Comparison of ENCODE assay signal across 11 mouse cellular contexts in genomic region chr17:31207771-31208334, GRCm38 (mm10). TPM values are rescaled to one million over a fixed set of nuclear protein-coding genes. Genes with fewer than 3 reads are reported as not detected.
DNase-seq lines count a peak whose midpoint lies in the region; ATAC-seq and TF ChIP-seq lines count a peak whose summit lies in the region.
"Had no signal": no experiment of that assay in that cellular context is flagged by ENCODE, and none has a peak within 500 bp of the region (broad histone marks: within the 10 kb centered on the region; RNA-seq: fewer than 3 reads in every experiment).

Gene Ubash3a (plus strand): TSS chr17:31207873.

- WGBS in heart, adult 2 months = 27% methylated on average over 12 of the region's 12 CpGs
- WGBS in liver, embryonic 11.5 days = 23% methylated on average over 12 of the region's 12 CpGs
- 48% methylated on average over 12 of the region's 12 CpGs for WGBS in small intestine, adult 2 months

- no peak within 1 kb of the TSS for H3K27ac ChIP-seq in heart, adult 2 months
- H3K27ac ChIP-seq in MEL (ENCODE audit: control insufficient read depth, low read depth, low read length) = peak within 1 kb of the TSS; percentile 86
- peak within 1 kb of the TSS; percentile 85 for H3K27ac ChIP-seq in liver, embryonic 11.5 days (ENCODE audit: low read depth, low read length)
- 0 out of 2 replicates have a peak within 1 kb of the TSS, but pooled peaks have one; percentile 16 for H3K27ac ChIP-seq in small intestine, adult 2 months (ENCODE audit: insufficient read depth, low read depth, low read length)
- H3K27ac ChIP-seq: embryonic facial prominence, embryonic 12.5 days had no signal

- intact Hi-C loops in heart, adult 2 months (cut with DNase I) = no loop called here

- H3K79me2 ChIP-seq in heart, adult 2 months (replicated peaks; ENCODE audit: control insufficient read depth, insufficient read depth, low read length) = no peaks in the 10 kb centered on the region
- H3K79me2 ChIP-seq in MEL (ENCODE audit: control insufficient read depth, insufficient read depth, low read length, poor library complexity) = peaks cover 9% of the 10 kb centered on the region

- no peak for TF ChIP-seq CTCF in heart, adult 2 months (IDR thresholded peaks at IDR 0.05)
- no peak for TF ChIP-seq CTCF in MEL (IDR thresholded peaks at IDR 0.05 in 2 of 3, conservative IDR thresholded peaks at IDR 0.05 in 1 of 3; ENCODE audit: control insufficient read depth in 1 of 3, insufficient read depth in 1 of 3, low read depth in 2 of 3, low read length in 3 of 3, poor library complexity in 1 of 3, severe bottlenecking in 1 of 3)
- no peak for TF ChIP-seq CTCF in small intestine, adult 2 months (IDR thresholded peaks at IDR 0.05; ENCODE audit: extremely low read depth, insufficient read length, insufficient replicate concordance, low read depth, low read length)

- TF ChIP-seq POLR2A in heart, adult 2 months (IDR thresholded peaks at IDR 0.05; ENCODE audit: insufficient read depth, low read depth, low read length) = no peak
- TF ChIP-seq POLR2A in MEL (IDR thresholded peaks at IDR 0.05; ENCODE audit: control insufficient read depth in 1 of 2, insufficient read depth in 1 of 2, low read depth in 1 of 2, low read length in 2 of 2, poor library complexity in 1 of 2) = peak in 1 of 2 experiments; percentile 73; a peak in 3 of 4 replicates
- no peak for TF ChIP-seq POLR2A in small intestine, adult 2 months (IDR thresholded peaks at IDR 0.05; ENCODE audit: low read depth, low read length)

- no peaks in the 10 kb centered on the region for H3K36me3 ChIP-seq in heart, adult 2 months (ENCODE audit: control insufficient read depth, insufficient read depth, low read length)
- H3K36me3 ChIP-seq in MEL (ENCODE audit: control insufficient read depth in 1 of 2, insufficient read depth in 2 of 2, low read length in 2 of 2) = peaks cover 0 to 14% of the 10 kb centered on the region in 2 experiments; a peak in 2 of 4 replicates
- 0 out of 2 replicates have a peak, but pooled peaks cover 4% of the 10 kb centered on the region for H3K36me3 ChIP-seq in liver, embryonic 11.5 days (ENCODE audit: control insufficient read depth, insufficient read depth, low read length)
- no peaks in the 10 kb centered on the region for H3K36me3 ChIP-seq in small intestine, adult 2 months (ENCODE audit: control insufficient read depth, insufficient read depth, low read length)
- H3K36me3 ChIP-seq: embryonic facial prominence, embryonic 12.5 days had no signal

- ATAC-seq in liver, embryonic 11.5 days (replicated peaks; ENCODE audit: low FRiP score) = peak; percentile 75

- H3K4me3 ChIP-seq in heart, adult 2 months = no peak within 1 kb of the TSS
- H3K4me3 ChIP-seq in MEL (ENCODE audit: control insufficient read depth in 1 of 2, insufficient read depth in 1 of 2, low read depth in 2 of 2, low read length in 2 of 2) = peak within 1 kb of the TSS; percentile 53 to 59
- peak within 1 kb of the TSS; percentile 49 for H3K4me3 ChIP-seq in liver, embryonic 11.5 days (ENCODE audit: low read depth, low read length)
- peak within 1 kb of the TSS; percentile 56 for H3K4me3 ChIP-seq in small intestine, adult 2 months (ENCODE audit: low read depth, low read length)
- H3K4me3 ChIP-seq: embryonic facial prominence, embryonic 12.5 days had no signal

- H3K9me3 ChIP-seq in MEL (replicated peaks; ENCODE audit: insufficient read depth, low read length) = no peaks in the 10 kb centered on the region
- H3K9me3 ChIP-seq in liver, embryonic 11.5 days (ENCODE audit: control insufficient read depth, low read length) = no peaks in the 10 kb centered on the region
- H3K9me3 ChIP-seq: embryonic facial prominence, embryonic 12.5 days had no signal

- H3K27me3 ChIP-seq in heart, adult 2 months (ENCODE audit: control insufficient read depth, insufficient read depth, low read length) = 0 out of 2 replicates have a peak, but pooled peaks cover 3% of the 10 kb centered on the region
- H3K27me3 ChIP-seq in MEL (ENCODE audit: control insufficient read depth in 1 of 2, insufficient read depth in 2 of 2, low read length in 2 of 2) = no peaks in the 10 kb centered on the region
- no peaks in the 10 kb centered on the region for H3K27me3 ChIP-seq in liver, embryonic 11.5 days (replicated peaks; ENCODE audit: control insufficient read depth, insufficient read depth, low read length)
- H3K27me3 ChIP-seq in small intestine, adult 2 months (ENCODE audit: control insufficient read depth, insufficient read depth, low read length) = no peaks in the 10 kb centered on the region
- H3K27me3 ChIP-seq: embryonic facial prominence, embryonic 12.5 days had no signal

- H3K9ac ChIP-seq in heart, adult 2 months (ENCODE audit: low read depth, low read length) = 0 out of 2 replicates have a peak within 1 kb of the TSS, but pooled peaks have one; percentile 12
- H3K9ac ChIP-seq in MEL (ENCODE audit: control insufficient read depth, low read depth, low read length, poor library complexity, severe bottlenecking) = peak within 1 kb of the TSS; percentile 83
- peak within 1 kb of the TSS; percentile 58 for H3K9ac ChIP-seq in liver, embryonic 11.5 days (ENCODE audit: low read depth, low read length)
- H3K9ac ChIP-seq: embryonic facial prominence, embryonic 12.5 days had no signal

- no peaks in the 10 kb centered on the region for H3K4me1 ChIP-seq in heart, adult 2 months (ENCODE audit: control insufficient read depth, insufficient read depth, low read length)
- H3K4me1 ChIP-seq in MEL (ENCODE audit: control insufficient read depth in 1 of 2, insufficient read depth in 2 of 2, low read length in 2 of 2) = peaks cover 10 to 32% of the 10 kb centered on the region in 2 experiments
- H3K4me1 ChIP-seq in liver, embryonic 11.5 days (replicated peaks; ENCODE audit: control insufficient read depth, insufficient read depth, low read length) = peaks cover 16% of the 10 kb centered on the region
- H3K4me1 ChIP-seq in small intestine, adult 2 months (ENCODE audit: control insufficient read depth, insufficient read depth, insufficient read length, low read length) = no peaks in the 10 kb centered on the region
- H3K4me1 ChIP-seq: embryonic facial prominence, embryonic 12.5 days had no signal

- TF ChIP-seq RAD21 in MEL (IDR thresholded peaks at IDR 0.05; ENCODE audit: low read depth, low read length) = no peak

- TF ChIP-seq EP300 in heart, adult 2 months (IDR thresholded peaks at IDR 0.05; ENCODE audit: insufficient read depth, low read depth, low read length) = no peak
- peak in 1 of 2 experiments; percentile 43; a peak in 2 of 4 replicates for TF ChIP-seq EP300 in MEL (IDR thresholded peaks at IDR 0.05; ENCODE audit: low read depth in 1 of 2, low read length in 2 of 2)

- DNase-seq in heart, adult 2 months = no peak
- no peak for DNase-seq in heart, adult 18-20 months
- DNase-seq in MEL (ENCODE audit: low read depth, low spot score) = peak; percentile 78
- DNase-seq in liver, embryonic 11.5 days (ENCODE audit: low spot score) = peak; percentile 62
- DNase-seq in urinary bladder, postnatal 36 days (ENCODE audit: low spot score in 2 of 2) = no peak
- DNase-seq in kidney, adult 18-20 months = no peak
- DNase-seq in cerebellum, postnatal 4 days (ENCODE audit: low spot score in 2 of 2) = no peak

- peak within 1 kb of the TSS; percentile 67 for H3K4me2 ChIP-seq in liver, embryonic 11.5 days
- H3K4me2 ChIP-seq: embryonic facial prominence, embryonic 12.5 days had no signal

TF ChIP-seq in MEL, 35 proteins besides CTCF, POLR2A, EP300 and RAD21:
- TF ChIP-seq BHLHE40 (IDR thresholded peaks at IDR 0.05; ENCODE audit: borderline replicate concordance, low read depth, low read length) = peak; percentile 18; the same call in 1 of the 2 replicates
- TF ChIP-seq GATA1 (IDR thresholded peaks at IDR 0.05; ENCODE audit: low read depth, low read length) = peak; percentile 36; the same call in 1 of the 2 replicates
- no peak for TF ChIP-seq GABPA (IDR thresholded peaks at IDR 0.05; ENCODE audit: low read depth, low read length)
- no peak for TF ChIP-seq POLR2AphosphoS5 (IDR thresholded peaks at IDR 0.05; ENCODE audit: borderline replicate concordance, low read depth, low read length)
- TF ChIP-seq SIN3A (IDR thresholded peaks at IDR 0.05; ENCODE audit: low read length) = no peak; the same call in 1 of the 2 replicates
- TF ChIP-seq MXI1 (IDR thresholded peaks at IDR 0.05; ENCODE audit: low read depth, low read length) = peak; percentile 68
- peak; percentile 48 for TF ChIP-seq NELFE (IDR thresholded peaks at IDR 0.05; ENCODE audit: low read depth, low read length)
- TF ChIP-seq ZMIZ1 (IDR thresholded peaks at IDR 0.05; ENCODE audit: low read depth, low read length) = 0 out of 2 replicates have a peak, but pooled peaks have one; percentile 47
- TF ChIP-seq NRF1 (IDR thresholded peaks at IDR 0.05; ENCODE audit: insufficient read depth, low read depth, low read length, poor library complexity, severe bottlenecking) = peak; percentile 50; the same call in 1 of the 2 replicates
- no peak for TF ChIP-seq ZKSCAN1 (IDR thresholded peaks at IDR 0.05; ENCODE audit: low read depth, low read length)
- peak; percentile 27; the same call in 1 of the 2 replicates for TF ChIP-seq USF1 (IDR thresholded peaks at IDR 0.05; ENCODE audit: low read depth, low read length)
- TF ChIP-seq KAT2A (conservative IDR thresholded peaks at IDR 0.05; ENCODE audit: low read depth, low read length) = no peak
- TF ChIP-seq TAL1 (IDR thresholded peaks at IDR 0.05; ENCODE audit: low read length) = peak; percentile 67
- peak; percentile 88 for TF ChIP-seq MYC (IDR thresholded peaks at IDR 0.05; ENCODE audit: low read depth, low read length)
- TF ChIP-seq CHD1 (IDR thresholded peaks at IDR 0.05; ENCODE audit: low read depth, low read length) = no peak
- TF ChIP-seq TBP (IDR thresholded peaks at IDR 0.05; ENCODE audit: low read depth, low read length) = 0 out of 2 replicates have a peak, but pooled peaks have one; percentile 53
- TF ChIP-seq MAX (IDR thresholded peaks at IDR 0.05; ENCODE audit: low read length) = peak; percentile 74
- no peak for TF ChIP-seq ZC3H11A (IDR thresholded peaks at IDR 0.05; ENCODE audit: low read depth, low read length)
- peak; percentile 56 for TF ChIP-seq TCF12 (IDR thresholded peaks at IDR 0.05; ENCODE audit: low read depth, low read length)
- no peak for TF ChIP-seq E2F4 (IDR thresholded peaks at IDR 0.05; ENCODE audit: borderline replicate concordance, low read depth, low read length)

RNA-seq across cellular contexts. Expression of gene Ubash3a, which starts in this region (rescaled TPM):
- under 1 TPM in 1 of 2 experiments, not detected in 1; 0.36 TPM for total RNA-seq in heart, adult 2 months (2021)
- 0.29 and 0.56 TPM in 2 replicates for polyA plus RNA-seq in heart, adult 2 months (2012; rRNA removed)
- under 1 TPM in 1 of 2 experiments, not detected in 1; 0.54 TPM for total RNA-seq in heart, adult 18-20 months (2021)
- 24.9 and 30.2 TPM in 2 replicates for total RNA-seq in MEL (2012; rRNA removed)
- polyA plus RNA-seq in MEL (2012; ENCODE audit: insufficient read depth in 1 of 2, insufficient read length in 2 of 2, low read depth in 1 of 2, low replicate concordance in 2 of 2, missing spikeins in 1 of 2) = 10 to 100 TPM; 27.6 to 57.4 TPM
- 37.9 and 42.5 TPM in 2 replicates for polyA plus RNA-seq in liver, embryonic 11.5 days (2014; fragmentation: Nextera tagmentation; extraction: Ambion mirVana)
- 0.76 and 0.98 TPM in 2 replicates for polyA plus RNA-seq in small intestine, adult 2 months (2012; rRNA removed)
- total RNA-seq: gastrocnemius, adult 18-20 months; left cerebral cortex, adult 18-20 months had no signal

Comparison
In these comparisons a context has a peak if more than half of its experiments do, and no peak if none do; other contexts are left out.
1. RNA of gene Ubash3a (total RNA-seq): 24.9 to 30.2 TPM in MEL; 0.54 TPM in heart, adult 18-20 months and 0.36 TPM in heart, adult 2 months; every median in the first group is over 10 times any median in the second.
2. RNA of gene Ubash3a (polyA plus RNA-seq): 27.6 to 57.4 TPM in MEL and 37.9 to 42.5 TPM in liver, embryonic 11.5 days; 0.76 to 0.98 TPM in small intestine, adult 2 months and 0.29 to 0.56 TPM in heart, adult 2 months; every median in the first group is over 10 times any median in the second.
3. DNase-seq: peak in MEL (single experiment) and liver, embryonic 11.5 days (single experiment); none in heart, adult 2 months (0 of 2), heart, adult 18-20 months (0 of 2), urinary bladder, postnatal 36 days (0 of 2), kidney, adult 18-20 months (single experiment) and cerebellum, postnatal 4 days (0 of 2).
4. H3K9ac ChIP-seq: peak in every context shown above with its lines; median percentile 83 in MEL; 58 in liver, embryonic 11.5 days; 12 in heart, adult 2 months.